Mouse (Mus musculus): ENCODE measurements around the gene Hsf2bp. TPM values are rescaled to one million over a fixed set of nuclear protein-coding genes. Genes with fewer than 3 reads are reported as not detected.

Gene Hsf2bp
- polyA plus RNA-seq (2012), result not detected in 2 replicates

- TF ChIP-seq GATA1 (IDR thresholded peaks at IDR 0.05; ENCODE audit: low read length), result no peak
Measured at GRCm38 (mm10) chr17:32035609-32036508, at the start of gene Hsf2bp, which contains the start of gene Rrp1b. Gene Hsf2bp (minus strand): TSS chr17:32036349. Gene Rrp1b (plus strand): TSS chr17:32036100.

GRCm38 (mm10) chr17:32083351-32083750, 47.2 kb upstream of the Hsf2bp start:
- no peak for TF ChIP-seq GATA1 (IDR thresholded peaks at IDR 0.05; ENCODE audit: low read length)

DNA sequence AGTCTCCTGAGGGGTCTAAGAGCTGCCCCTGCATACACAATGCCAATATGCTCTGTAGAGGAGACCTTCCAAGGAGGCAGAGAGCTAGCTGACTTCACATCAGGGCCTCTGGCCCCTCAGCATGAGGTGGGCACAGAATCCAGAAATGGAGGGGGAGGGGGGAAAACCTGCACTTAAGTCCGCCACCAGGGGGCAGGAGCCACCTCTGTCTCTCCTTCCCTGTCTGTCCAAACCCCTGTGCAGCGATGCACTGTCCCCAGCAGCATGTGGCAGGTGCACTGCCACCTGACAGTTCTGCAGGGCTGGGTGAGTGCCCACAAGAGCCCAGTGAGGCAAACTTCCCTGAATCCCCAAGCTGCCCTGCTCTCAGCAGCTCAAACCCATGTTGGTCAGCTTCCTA, 39.0 kb upstream of the Hsf2bp start:
- TF ChIP-seq GATA1 (IDR thresholded peaks at IDR 0.05; ENCODE audit: low read length), result no peak

GRCm38 (mm10) chr17:32074658-32075057, 38.5 kb upstream of the Hsf2bp start:
- no peak for TF ChIP-seq GATA1 (IDR thresholded peaks at IDR 0.05; ENCODE audit: low read length)

DNA sequence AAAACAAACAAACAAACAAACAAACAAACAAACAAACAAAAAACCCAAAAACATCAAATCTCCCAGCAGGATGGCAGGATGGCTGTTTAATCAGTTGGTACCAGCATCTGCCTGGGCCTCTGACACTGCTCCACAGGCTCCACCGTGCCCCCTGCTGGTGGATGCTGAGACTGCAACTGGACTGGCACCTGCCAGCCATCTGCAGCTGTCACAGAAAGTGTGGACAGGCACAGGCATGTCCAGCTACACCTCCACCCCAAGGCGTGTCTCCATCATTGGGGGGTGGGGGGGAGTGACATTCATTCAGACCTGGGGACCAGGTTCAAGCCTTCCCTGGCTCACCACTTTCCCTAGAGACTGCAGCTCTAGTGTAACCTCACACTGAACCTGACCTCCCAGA, 37.2 kb upstream of the Hsf2bp start:
- no peak for TF ChIP-seq GATA1 (IDR thresholded peaks at IDR 0.05; ENCODE audit: low read length)

- TF ChIP-seq GATA1 (IDR thresholded peaks at IDR 0.05; ENCODE audit: low read length), result no peak
Measured at GRCm38 (mm10) chr17:32068810-32069209, 32.7 kb upstream of the Hsf2bp start.

GRCm38 (mm10) chr17:32068381-32068780, 32.2 kb upstream of the Hsf2bp start:
- TF ChIP-seq GATA1 (IDR thresholded peaks at IDR 0.05; ENCODE audit: low read length), result no peak

DNA sequence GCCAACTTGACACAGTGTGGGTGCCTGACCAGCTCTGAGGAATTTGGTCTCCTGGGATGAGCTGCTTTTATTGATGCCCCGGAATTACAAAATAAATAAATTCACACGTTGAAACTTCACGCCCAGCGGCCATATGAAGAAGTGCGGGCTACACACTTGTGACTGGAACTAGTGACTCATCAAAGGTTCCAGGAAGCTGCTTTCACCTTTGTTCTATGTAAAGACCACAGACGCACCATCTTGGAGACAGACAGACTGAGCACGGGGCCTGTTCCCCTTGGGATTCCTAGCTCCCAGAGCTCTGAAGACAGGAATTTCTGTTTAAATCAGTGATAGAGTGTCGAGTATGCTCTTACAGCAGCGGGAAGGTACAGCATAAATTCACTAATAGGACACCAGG, 31.4 kb upstream of the Hsf2bp start:
- TF ChIP-seq GATA1 (IDR thresholded peaks at IDR 0.05; ENCODE audit: low read length), result no peak

DNA sequence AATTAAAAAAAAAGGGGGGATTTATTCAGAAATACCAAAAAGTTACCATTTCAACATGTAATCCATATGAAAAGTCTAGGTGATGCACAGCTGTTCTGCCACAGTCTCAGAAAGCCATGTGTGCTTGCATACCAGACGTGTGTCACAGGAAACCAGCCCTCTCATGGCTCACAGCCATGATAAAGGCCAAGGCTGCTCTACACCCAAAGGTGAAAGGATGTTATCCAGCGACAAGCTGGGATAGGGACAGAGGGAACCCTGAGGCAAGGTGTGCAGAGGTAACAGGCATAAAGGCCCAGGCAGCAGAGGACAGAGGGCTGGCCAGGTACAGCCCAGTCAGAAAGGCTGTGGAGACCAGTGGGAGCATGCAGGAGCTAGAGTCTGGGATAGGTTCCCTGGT, 27.5 kb upstream of the Hsf2bp start:
- no peak for TF ChIP-seq GATA1 (IDR thresholded peaks at IDR 0.05; ENCODE audit: low read length)

- no peak for TF ChIP-seq GATA1 (IDR thresholded peaks at IDR 0.05; ENCODE audit: low read length)
Measured at GRCm38 (mm10) chr17:32061219-32061618, 25.1 kb upstream of the Hsf2bp start.

GRCm38 (mm10) chr17:32059084-32059483, 22.9 kb upstream of the Hsf2bp start:
- TF ChIP-seq GATA1 (IDR thresholded peaks at IDR 0.05; ENCODE audit: low read length), result no peak

GRCm38 (mm10) chr17:32057843-32058242, 21.7 kb upstream of the Hsf2bp start:
- TF ChIP-seq GATA1 (IDR thresholded peaks at IDR 0.05; ENCODE audit: low read length), result no peak

- no peak for TF ChIP-seq GATA1 (IDR thresholded peaks at IDR 0.05; ENCODE audit: low read length)
Measured at GRCm38 (mm10) chr17:32053677-32054076, 17.5 kb upstream of the Hsf2bp start.

DNA sequence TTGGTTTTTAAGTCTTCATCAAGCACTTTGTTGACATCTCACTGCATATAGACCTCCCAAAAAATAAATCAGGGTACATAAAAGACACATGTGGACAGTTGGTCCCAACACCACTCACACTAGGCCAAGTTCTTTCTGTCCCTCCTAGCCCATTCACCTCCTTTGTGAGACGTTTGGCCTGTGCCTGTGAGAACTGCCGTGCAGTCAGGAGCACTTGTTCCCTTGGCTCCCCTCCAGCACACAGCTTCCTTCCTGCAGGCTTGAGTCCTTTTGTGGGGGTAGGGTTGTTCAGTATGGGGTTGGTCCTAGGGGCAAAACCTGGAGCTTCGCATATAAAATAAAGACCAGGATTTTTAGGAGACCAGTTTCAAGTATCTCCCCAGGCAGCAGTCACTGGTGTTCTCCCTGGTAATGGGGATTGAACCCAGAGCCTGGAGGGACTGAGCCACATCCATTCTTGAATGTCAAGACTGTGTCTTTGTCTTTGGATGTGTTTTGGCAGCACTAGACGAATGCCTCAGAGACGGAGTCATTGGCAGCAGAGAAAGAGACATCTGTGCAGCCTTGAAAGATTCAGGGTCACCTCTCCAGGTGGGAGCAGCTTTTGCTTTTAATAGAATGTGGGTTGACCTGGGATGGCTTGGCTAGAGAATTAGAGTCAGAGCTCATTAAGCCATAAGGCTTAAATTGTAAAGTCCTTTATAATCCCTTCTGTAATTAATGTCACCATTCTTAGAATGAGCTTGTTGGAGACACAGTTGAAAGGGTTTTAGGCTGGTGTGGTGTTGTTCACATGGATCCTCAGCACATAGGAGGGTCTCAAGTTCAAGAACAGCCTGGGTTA, 16.3 kb upstream of the Hsf2bp start:
- TF ChIP-seq GATA1 (IDR thresholded peaks at IDR 0.05; ENCODE audit: low read length), result no peak

DNA sequence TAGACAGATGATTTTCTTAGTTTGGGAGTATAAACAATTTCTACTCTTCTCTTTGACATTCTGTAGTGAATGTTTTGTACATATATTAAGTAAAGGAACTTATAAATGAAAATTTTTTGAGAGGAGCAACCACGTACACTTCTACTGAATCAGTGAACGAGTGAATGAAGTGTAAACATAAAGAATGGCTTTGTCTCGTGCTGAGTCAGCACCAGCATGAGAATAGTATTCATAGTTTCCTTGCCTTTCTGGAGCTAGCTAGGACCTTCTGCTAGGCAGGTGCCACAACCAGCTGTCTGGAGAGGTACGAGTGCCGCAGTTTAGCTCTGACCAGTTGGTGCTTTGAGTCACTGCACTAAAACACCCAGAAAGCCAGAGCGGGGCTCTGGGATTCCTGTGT, 14.5 kb upstream of the Hsf2bp start:
- no peak for TF ChIP-seq GATA1 (IDR thresholded peaks at IDR 0.05; ENCODE audit: low read length)

DNA sequence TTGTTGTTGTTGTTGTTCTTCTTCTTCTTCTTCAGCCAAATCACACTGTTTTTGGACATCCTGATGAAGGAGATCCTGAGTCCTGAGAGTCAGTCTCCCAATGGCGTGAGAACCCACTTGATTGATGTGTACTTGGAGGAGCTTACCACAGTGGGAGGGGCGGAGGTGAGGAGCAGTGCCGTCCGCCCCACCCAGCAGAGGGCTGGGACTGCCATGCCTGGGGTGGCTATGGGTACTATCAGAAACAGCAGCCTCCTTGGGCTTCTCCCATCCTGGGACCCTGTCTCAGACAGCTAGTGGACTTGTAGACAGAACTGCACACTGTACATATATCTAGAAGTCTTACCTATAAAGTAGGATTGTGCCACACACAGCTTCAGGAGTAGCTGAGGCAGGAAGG, 13.8 kb upstream of the Hsf2bp start:
- TF ChIP-seq GATA1 (IDR thresholded peaks at IDR 0.05; ENCODE audit: low read length), result no peak

All from G1E-ER4 (cell line).